Mouse (Mus musculus): Measurements from ENCODE around the gene Cpox. TPM values are rescaled to one million over a fixed set of nuclear protein-coding genes. Genes with fewer than 3 reads are reported as not detected.
"Not testable (repeated sequence)": the region's sequence is repeated elsewhere in the genome, so short reads cannot be mapped to it uniquely, and the experiment has no call there.

Cpox gene
- 10 to 100 TPM; 20.2 to 20.7 TPM for total RNA-seq (2021)
- long read RNA-seq, experiment 1, transcript Cpox-201 (7 exons, 3,097 nt): major isoform, 26 of 33 reads
- long read RNA-seq, experiment 1, partial matches to known transcripts: 4 of 33 reads
- long read RNA-seq, experiment 1, other reads (novel, unspliced or antisense): 3 of 33 reads
- long read RNA-seq, experiment 2, transcript Cpox-201 (7 exons, 3,097 nt): major isoform, 15 of 19 reads
- long read RNA-seq, experiment 2, partial matches to known transcripts: 0 of 19 reads
- long read RNA-seq, experiment 2, other reads (novel, unspliced or antisense): 4 of 19 reads

DNA sequence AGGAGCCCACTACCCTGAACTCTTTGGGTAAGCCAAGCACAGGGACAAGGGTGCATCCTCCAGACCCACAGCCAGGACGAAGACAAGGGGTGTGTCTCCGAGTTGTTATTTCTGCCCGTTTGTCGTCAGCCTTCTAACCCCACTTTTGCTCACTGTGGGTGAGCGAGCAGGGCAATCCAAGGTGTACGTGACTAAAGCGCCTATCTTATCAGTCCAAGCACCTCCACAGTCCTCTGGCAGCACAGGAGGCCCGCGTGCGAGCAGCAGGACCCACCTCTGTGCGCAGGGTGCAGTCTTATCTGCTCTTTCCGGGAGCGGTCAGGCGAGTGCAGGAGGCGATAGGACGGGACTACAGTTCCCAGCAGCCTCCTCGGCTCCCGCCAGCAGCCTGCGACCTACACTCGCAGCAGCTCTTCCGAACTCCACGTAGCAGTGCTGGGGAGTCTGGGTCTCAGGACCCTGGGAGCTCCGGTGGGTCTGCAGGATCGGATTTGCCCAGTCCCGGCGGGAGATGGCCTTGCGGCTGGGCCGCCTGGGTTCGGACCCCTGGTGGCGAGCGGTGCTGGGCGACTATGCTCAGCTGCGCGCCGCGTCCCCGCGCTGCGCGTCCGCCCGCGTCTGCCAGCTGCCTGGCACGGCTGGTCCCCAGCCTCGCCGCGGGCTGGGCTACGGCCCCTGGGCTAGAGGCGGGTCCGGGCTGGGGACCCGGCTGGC is at the start of gene Cpox:
Cpox (plus strand) TSS at position 376 of the 714 bp plus-strand sequence.
- peak; percentile 69 for DNase-seq (ENCODE audit: low spot score)

DNA sequence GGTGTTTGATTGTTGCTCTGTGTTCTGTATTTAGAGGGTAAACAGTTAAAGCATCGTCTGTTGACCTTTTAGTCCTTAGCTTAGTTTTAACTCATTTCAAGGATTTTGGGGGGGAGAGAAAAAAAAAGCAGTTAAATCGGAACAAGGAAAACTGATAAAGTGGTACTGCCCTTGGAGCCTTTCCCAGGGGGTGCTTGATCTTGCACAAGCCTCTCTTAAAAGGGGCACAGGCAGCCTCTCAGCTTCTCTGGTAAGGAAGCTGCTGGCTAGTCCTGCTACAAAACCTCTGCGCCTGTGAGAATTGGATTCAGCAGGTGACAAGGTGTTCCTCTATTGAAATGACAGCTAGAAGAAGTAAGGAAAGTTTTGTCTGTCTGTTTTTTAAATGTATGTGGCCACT is 47.7 kb upstream of the Cpox start:
- no peak for DNase-seq (ENCODE audit: low spot score)

DNA sequence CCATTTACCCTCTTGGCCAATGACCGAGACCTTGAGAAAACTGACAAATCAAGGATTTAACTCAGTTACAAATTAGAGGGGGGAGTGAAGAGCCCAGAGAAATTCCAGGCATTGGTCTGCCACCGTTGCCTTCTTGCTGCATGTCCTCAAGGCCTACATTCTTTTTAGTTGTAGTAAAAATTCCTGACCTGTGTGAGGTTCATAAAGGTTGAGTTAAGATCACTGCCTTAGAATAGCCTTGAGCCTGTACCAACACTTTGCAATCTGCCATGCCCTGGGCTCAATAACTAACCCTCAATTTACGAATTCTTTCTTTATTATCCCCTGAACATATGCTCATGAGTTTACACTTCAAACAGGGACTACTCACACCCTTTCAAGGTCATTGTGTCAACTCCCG is 47.0 kb upstream of the Cpox start:
- DNase-seq (ENCODE audit: low spot score): no peak

DNA sequence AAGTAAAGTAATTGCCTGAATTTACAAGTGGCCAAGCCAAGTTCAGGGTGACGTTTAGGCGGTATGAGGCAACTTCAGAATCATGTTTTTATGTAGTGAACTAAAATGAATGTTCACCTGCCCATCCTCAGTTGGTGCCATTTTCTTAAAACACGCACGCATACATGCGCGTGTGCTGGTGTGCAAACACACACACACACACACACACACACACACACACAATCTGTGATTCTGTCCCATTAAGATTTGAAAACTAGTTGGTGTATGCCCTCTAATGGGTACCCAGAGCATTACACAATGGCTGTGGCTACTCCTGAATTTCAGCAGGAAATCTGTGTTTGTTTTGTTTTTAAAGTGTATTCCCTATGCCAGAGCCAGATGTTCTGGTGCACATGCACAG is 46.1 kb upstream of the Cpox start:
- peak; percentile 51 for DNase-seq (ENCODE audit: low spot score)

DNA sequence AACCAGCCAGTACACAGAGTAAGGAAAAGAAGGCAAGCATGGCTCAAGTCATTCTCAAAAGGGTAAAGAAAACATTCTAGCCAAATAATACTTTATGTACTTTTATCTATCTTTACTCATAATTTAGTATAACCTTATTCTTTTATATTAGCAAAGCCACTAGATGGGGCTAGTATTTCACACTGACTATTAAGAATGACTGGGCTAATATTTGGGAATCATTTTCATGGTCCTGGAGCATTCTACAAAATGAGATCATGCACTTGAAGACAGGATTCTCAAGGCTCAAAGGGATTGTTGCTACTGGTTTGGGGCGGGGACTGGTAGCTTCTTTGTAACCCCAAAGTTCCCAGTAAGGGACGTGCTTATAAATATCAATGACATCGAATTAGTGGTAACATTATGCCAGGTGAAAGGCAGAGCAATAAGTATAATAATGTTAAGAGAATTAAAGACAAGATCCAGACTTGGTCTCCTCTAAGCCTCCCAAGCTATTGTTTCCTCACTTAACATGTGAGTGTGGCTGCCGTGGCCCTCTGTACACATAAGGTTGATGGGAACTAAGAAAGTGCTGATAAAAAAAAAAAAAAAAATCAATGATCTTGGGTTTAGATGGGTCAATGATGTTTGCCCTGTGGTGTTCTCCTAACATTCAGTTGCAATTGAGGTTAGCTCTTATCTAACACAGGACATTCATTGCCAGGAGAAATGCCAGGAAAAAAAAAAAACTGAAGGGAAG is 42.3 kb upstream of the Cpox start:
- no peak for DNase-seq (ENCODE audit: low spot score)

DNA sequence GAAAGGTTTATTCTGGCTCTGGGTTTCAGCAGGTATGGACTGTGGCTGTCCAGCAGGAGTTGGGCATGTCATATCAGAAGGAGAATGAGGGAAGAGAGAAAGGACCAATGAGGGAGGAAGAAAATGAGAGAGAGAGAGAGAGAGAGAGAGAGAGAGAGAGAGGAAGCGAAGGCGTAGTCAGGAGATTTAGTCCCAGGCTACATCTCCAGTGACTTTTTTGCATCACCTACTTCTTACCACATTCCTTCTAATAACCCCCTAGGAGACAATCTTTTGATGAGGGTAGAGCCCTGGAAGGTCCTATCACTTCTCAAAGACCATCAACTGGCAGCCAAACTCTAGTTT is 41.8 kb upstream of the Cpox start:
- no peak for DNase-seq (ENCODE audit: low spot score)

DNA sequence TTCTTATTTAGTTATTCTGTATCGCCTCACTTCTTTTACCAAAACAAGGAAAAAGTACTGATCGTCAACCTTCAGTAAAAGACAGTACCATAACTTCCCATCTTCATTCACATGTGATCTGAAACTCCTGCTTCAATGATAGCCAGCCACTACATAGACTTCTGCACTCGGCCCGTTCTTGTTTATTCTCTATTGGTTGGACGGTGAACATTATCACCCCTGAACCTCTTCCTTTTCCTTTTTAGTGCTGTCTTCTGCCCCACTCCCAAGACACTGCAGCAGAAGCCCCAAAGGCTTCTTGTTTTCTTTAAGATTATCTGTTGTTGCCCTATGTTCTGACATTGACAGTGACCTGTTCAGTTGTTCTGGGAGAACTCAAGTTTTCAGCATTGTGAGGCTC is 41.1 kb upstream of the Cpox start:
- DNase-seq (ENCODE audit: low spot score): no peak

DNA sequence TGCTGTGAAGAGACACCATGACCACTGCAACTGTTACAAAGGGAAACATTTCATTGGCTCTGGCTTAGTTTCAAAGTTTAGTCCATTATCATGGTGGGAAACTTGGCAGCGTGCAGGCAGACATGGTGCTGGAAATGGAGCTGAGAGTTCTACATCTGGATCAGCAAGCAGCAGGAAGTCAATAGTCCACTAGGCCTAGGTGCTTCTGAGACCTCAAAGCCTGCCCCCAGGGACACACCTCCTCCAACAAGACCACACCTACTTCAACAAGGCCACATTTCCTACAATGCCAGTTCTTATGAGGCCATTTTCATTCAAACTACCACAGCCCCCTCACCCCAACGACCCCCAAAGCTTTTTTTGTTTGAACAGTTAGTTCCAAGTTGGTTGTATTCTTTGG is 40.4 kb upstream of the Cpox start:
- no peak for DNase-seq (ENCODE audit: low spot score)

DNA sequence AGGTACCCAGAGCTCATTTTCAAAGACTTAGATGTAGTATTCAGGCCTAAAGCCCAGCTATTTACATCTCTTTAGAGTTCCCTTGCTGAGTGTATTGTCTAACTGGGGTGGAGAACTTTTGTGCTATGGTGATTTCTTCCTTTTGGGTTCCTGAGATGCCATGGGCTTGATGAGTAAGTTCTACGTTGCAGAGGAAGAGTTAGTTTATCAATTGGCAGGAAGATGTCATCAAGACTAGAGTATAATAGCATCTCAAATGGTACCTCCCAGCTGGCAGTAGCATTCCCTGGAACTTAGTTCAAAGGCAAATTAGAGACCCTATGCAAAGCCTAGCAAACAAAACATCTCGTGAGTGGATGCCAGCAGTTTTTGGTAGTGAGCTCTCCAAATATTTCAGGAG is 34.2 kb upstream of the Cpox start:
- DNase-seq (ENCODE audit: low spot score): no peak

DNA sequence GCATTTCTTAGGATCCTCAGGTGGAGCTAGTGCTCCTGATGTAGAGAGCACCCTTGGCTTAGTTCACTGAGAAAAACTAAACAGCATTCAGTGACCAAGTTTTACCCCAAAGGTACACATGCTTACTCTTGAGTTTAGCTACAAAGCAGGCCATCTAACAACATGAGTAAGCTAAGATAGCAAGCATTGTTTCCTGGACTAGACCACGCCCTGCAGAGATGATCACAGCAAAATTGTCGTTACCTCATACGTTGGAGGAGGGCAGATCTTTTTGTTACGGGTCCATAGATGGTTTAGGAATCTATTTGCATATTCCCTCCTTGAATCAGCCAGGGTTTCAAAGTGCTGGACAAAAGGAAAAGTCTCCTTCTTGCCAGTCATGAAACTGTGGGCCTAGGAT is 32.6 kb upstream of the Cpox start:
- DNase-seq (ENCODE audit: low spot score): no peak

DNA sequence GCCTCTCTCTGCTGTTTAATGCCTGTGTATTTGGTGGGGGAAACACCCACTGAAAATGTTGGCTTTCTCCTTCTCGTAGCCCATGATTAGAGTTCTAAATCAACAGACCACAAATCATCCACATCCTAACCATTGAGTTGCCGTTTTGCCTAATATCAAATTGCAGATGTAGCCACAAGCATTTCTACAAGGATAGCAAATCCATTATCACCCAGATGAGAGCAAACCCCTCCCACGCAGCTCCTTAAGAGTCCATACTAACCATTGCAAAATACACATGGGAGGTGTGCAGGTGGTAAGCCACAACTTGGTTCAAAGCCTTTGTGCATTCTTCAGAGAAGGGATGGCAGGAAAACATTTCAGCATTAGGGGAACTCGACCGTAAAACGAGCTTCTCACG is 32.1 kb upstream of the Cpox start:
- DNase-seq (ENCODE audit: low spot score): no peak

DNA sequence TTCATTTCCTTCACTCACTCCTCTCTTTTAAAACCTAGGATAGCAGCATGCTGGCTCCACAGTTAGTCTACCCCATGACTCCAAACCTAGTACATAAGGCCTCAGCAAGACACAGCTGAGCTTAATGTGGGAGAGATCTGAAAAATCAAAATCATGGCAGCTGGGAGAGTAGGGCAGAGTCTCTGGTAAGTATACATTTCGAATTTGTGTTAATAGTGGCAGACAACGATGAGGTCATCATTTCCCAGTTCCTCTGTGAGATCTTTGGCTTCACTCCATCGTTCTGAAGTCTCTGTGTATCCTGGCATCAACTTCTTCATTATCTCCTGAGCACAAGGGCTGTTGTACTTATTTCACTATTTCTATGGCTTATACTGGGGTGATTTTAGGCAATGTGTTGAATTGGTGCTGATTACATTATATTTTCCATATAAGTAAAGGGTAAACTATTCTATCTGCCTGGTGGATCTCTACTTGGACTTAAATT is 31.4 kb upstream of the Cpox start, which contains the start of gene E330017A01Rik:
E330017A01Rik (minus strand) TSS at position 51 of the 487 bp plus-strand sequence.
- no peak for DNase-seq (ENCODE audit: low spot score)

DNA sequence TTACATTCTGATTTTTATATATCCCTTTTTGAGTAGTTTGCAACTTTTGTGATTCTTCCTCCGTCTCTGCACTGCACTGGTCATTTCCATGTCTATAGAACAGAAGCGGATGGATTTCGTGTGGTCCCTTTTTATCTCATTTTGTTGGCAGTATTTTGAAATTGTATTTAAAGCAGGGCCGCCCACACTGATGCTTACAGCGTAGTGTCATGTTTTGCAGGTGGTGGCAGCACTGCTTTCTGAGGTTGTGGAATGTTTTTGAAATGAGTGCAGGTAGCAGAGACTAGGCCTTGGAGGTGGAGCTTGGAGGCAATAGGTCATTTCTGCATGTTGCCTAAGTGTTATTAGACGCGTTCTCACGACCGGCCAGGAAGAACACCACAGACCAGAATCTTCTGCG is 20.1 kb upstream of the Cpox start:
- no peak for DNase-seq (ENCODE audit: low spot score)

DNA sequence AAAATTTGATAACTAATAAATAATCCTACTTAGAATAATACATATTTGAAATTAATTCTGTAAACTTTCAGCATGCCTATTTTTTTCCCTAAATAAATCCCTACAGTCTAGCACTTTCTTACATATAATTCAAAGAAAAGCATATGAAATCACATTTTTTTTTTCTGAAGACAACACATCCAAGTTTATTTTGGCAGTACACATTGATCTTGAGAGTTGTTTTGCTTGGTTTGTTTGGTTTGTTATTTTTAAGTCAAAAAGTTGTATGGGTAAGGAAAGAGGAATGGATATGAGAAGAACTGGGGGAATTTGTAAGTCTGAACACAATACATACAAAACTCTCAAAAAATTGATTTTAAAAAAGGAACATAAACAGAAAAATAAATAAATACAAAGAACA is 14.3 kb upstream of the Cpox start:
- no peak for DNase-seq (ENCODE audit: low spot score)

DNA sequence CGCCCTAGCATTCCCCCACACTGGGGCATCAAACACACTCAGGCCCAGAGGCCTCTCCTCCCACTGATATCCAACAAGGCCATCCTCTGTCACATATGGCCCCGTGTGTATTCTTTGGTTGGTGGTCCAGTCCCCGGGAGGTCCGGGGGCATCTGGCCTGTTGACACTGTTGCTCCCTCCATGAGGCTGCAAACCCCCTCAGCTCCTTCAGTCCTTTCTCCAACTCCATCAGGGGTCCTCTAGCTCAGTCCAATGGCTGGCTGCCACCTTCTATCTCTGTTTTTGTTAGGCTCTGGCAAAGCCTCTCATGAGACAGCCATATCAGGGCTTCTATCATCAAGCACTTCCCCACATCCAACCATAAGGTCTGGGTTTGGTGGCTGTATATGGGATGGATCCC is 13.6 kb upstream of the Cpox start:
- DNase-seq (ENCODE audit: low spot score): no peak

DNA sequence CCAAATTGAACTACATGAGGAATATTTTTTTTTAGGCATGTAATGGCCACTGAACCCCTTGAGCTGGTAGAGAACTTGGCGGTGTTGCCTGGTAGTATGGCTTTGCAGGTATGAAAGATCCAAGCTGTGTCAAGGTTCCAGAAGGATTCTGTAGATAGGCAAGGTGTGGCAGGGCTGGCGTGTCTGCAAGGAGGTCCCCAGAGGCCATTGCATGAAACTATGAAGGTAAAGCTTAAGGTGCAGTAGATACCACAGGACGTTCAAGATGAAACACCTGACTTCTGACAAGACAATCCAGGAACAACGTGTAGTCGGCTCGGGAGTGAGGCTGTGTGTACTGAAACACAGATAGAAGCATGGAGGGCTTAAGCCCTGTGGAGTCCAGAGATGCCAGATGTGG is 11.4 kb upstream of the Cpox start:
- DNase-seq (ENCODE audit: low spot score): no peak

DNA sequence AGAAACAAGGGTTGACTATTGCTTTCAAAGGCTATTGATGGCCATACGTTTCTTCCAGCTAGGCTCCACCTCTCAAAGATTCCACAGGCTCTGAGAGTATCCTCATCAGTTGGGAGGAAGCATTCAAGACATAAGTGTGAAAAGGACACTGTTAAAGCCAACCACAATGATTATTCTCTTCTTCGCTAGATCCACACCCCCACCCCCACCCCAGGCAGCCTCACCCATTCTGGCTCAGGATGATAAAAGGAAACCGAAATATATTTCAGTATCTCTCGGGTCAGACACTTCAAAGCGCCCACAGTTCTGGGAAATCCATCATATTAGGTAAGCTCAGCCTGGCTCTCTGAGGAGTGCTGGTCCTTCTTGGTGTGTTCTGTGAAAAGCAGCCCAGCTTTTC is 8.3 kb upstream of the Cpox start:
- no peak for DNase-seq (ENCODE audit: low spot score)

DNA sequence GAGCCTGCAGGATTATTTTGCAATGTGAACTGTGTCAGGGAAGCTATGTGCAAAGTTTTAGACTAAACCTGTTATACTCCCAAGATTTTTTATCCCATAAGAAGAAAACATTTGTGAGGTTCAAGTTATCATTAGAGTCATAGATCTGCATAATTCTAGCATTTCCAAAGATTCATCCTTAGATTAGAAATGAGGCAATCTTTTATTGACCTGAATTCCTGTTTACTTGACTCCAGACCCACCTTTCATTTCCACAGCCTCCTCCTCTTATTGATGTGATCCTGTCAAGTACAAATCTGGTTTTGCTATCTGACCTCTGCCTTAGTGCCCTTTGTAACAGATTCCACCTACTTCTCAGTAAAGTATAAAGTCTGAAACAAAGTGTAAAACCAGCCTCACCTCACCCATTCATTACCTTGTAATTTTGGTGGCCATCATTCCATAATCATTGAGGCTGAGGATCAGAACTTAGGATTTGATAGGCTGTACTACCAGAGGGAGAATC is 7.8 kb upstream of the Cpox start:
- no peak for DNase-seq (ENCODE audit: low spot score)

DNA sequence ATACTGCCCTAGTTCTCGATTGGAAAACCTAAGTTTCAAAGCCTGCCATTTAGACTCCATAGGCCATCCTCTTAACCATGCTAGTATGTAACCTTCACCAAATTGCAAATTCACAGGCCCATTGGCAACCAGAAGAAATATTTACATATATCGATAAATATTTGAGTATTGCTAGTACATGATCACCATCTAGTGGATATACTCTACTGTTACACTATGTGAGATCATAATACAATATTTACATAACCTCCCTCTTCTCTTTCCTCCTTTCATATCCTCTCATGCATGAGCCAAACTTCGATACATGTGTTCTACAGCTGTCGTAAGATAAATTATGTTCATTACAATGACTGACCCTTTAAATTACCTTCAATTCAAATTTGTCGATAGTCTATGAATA is 7.1 kb upstream of the Cpox start:
- no peak for DNase-seq (ENCODE audit: low spot score)

DNA sequence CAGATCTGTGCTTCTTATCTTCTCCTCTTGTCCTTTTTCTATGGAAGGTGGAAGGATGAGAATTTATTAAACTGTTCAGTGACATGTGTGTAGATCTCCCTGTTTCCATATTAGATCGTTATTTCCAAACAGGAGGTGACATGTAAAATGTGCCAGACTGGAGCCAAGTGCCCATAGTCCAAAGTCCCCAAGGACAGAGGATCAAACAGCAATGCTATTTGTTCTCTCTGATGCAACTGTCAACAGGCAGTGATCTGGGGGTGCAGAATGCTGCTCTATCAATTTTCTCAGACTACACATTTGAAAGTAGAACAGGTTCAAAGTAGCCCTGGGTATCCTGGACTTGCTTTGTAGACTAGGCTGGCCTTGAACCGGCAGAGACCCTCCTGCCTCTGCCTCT is 6.3 kb upstream of the Cpox start:
- DNase-seq (ENCODE audit: low spot score): no peak

DNA sequence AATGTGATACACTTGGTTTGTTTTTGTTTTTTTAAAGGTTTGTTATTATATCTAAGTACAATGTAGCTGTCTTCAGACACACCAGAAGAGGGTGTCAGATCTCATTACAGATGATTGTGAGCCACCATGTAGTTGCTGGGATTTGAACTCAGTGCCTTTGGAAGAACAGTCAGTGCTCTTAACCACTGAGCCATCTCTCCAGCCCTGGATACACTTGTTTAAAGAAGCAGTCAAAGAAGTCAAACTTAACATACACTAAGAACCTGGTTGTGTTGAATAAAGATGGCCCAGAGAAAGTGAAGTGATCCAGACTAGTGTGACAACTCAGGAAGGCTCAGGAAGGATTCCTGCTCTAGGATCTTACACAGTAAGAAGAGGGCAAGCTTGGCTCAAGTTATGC is 5.0 kb upstream of the Cpox start:
- DNase-seq (ENCODE audit: low spot score): not testable (repeated sequence)

DNA sequence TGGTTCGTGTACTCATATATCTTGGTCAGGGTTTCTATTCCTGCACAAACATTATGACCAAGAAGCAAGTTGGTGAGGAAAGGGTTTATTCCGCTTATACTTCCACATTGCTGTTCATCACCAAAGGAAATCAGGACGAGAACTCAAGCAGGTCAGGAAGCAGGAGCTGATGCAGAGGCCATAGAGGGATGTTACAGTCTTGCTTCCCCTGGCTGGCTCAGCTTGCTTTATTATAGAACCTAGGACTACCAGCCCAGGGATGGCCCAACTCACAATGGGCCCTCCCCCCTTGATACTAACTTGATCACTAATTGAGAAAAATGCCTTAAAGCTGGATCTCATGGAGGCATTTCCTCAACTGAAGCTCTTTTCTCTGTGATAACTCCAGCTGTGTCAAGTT is 3.4 kb upstream of the Cpox start:
- not testable (repeated sequence) for DNase-seq (ENCODE audit: low spot score)
